Mouse (Mus musculus) stomach, postnatal 0 days (tissue): ENCODE data around the gene Mylpf. TPM values are rescaled to one million over a fixed set of nuclear protein-coding genes. Genes with fewer than 3 reads are reported as not detected.

ENCODE experiments used
- ATAC-seq: fragments of 200-750 bp; cut with Nextera tagmentation; 2 replicates; pipeline ENCODE4 v1.8.0; 2017; ENCODE audit not compliant: low FRiP score, low TSS enrichment
- DNase-seq: peaks from one replicate; pipeline ENCODE4 v3.0.0-alpha.2; 2016; ENCODE audit warnings: low spot score
- H3K27ac ChIP-seq: fragments of 300-500 bp; sonication (generic); replicated peaks from 2 replicates; pipeline ENCODE4 v1.5.1; 2014; ENCODE audit warnings: mild to moderate bottlenecking, control low read depth
- H3K27me3 ChIP-seq: fragments of 300-500 bp; sonication (generic); 2 replicates; pipeline ENCODE4 v1.6.1; 2014; ENCODE audit warnings: low read length; ENCODE audit not compliant: control insufficient read depth, insufficient read depth
- H3K36me3 ChIP-seq: fragments of 300-500 bp; sonication (generic); 2 replicates; pipeline ENCODE4 v1.6.1; 2014; ENCODE audit warnings: low read length, mixed read lengths; ENCODE audit not compliant: control insufficient read depth, insufficient read depth
- H3K4me1 ChIP-seq: fragments of 300-500 bp; sonication (generic); replicated peaks from 2 replicates; pipeline ENCODE4 v1.6.1; 2014; ENCODE audit warnings: antibody characterized with exemption; ENCODE audit not compliant: control insufficient read depth, insufficient read depth
- H3K4me2 ChIP-seq: fragments of 300-500 bp; sonication (generic); replicated peaks from 2 replicates; pipeline ENCODE4 v1.6.1; 2014; ENCODE audit warnings: low read depth, mild to moderate bottlenecking, control low read depth, moderate library complexity
- H3K4me3 ChIP-seq: fragments of 300-500 bp; sonication (generic); 2 replicates; pipeline ENCODE4 v1.5.1; 2014; ENCODE audit warnings: low read depth, low read length, control low read depth
- H3K9ac ChIP-seq: fragments of 300-500 bp; sonication (generic); 2 replicates; pipeline ENCODE4 v1.6.1; 2014; ENCODE audit warnings: mild to moderate bottlenecking, low read length, control low read depth, mixed read lengths
- H3K9me3 ChIP-seq: fragments of 300-500 bp; sonication (generic); 2 replicates; pipeline ENCODE4 v1.6.1; 2016; ENCODE audit warnings: low read length; ENCODE audit not compliant: control insufficient read depth
- CTCF ChIP-seq: IDR thresholded peaks from 2 replicates; pipeline ENCODE4 v1.5.1; 2016; ENCODE audit warnings: antibody characterized with exemption, low read depth, mild to moderate bottlenecking, moderate library complexity
- EP300 ChIP-seq: optimal IDR thresholded peaks from 2 replicates; pipeline ENCODE3; 2016; ENCODE audit warnings: antibody characterized with exemption
- WGBS: fragments of 180-500 bp; shearing (Covaris S2); extraction: QIAGEN DNeasy Blood & Tissue Kit; methylation state at CpG from one replicate; pipeline ENCODE4 v1.1.7; 2014; 5-methylcytosine and 5-hydroxymethylcytosine counted together
- polyA plus RNA-seq: library from polyadenylated mRNA; unstranded; fragments of >200 nt; fragmentation: Nextera tagmentation; extraction: Ambion mirVana; gene quantifications from 2 replicates; pipeline ENCODE4 v1.2.1, GENCODE M21; 2015

Gene Mylpf
- polyA plus RNA-seq, 1 experiment from 2014 or later: 11.7 TPM

GRCm38 (mm10) chr7:127194011-127194632 is 14.6 kb upstream of the Mylpf start:
- H3K9ac ChIP-seq: no peak overlapping the region
- peaks cover 14% of the 10 kb centered on the region; the same call in 1 of the 2 replicates for H3K36me3 ChIP-seq
- 90% methylated on average over 17 of the region's 17 CpGs for WGBS
- no peak for ATAC-seq
- H3K4me1 ChIP-seq: peaks cover 3% of the 10 kb centered on the region; the same call in 1 of the 2 replicates
- no peak for TF ChIP-seq CTCF
- no peak for TF ChIP-seq EP300
- H3K9me3 ChIP-seq: no peaks in the 10 kb centered on the region
- H3K27me3 ChIP-seq: no peaks in the 10 kb centered on the region
- DNase-seq: no peak
- no peak overlapping the region for H3K27ac ChIP-seq
- no peak overlapping the region for H3K4me3 ChIP-seq
- H3K4me2 ChIP-seq: no peak overlapping the region

GRCm38 (mm10) chr7:127194633-127195029 is 14.1 kb upstream of the Mylpf start:
- no peak for ATAC-seq
- H3K36me3 ChIP-seq: peaks cover 17% of the 10 kb centered on the region; the same call in 1 of the 2 replicates
- no peaks in the 10 kb centered on the region for H3K27me3 ChIP-seq
- peak overlapping the region; percentile 70 for H3K4me2 ChIP-seq
- H3K27ac ChIP-seq: no peak overlapping the region
- H3K9ac ChIP-seq: no peak overlapping the region; the same call in 1 of the 2 replicates
- peak overlapping the region; percentile 64 for H3K4me3 ChIP-seq
- no peak for DNase-seq
- no peak for TF ChIP-seq EP300
- TF ChIP-seq CTCF: no peak
- H3K4me1 ChIP-seq: peaks cover 3% of the 10 kb centered on the region; the same call in 1 of the 2 replicates
- H3K9me3 ChIP-seq: no peaks in the 10 kb centered on the region
- 60% methylated on average over 7 of the region's 7 CpGs for WGBS

- Histone ChIP-seq H3K4me1 (peaks cover 3% of the 10 kb centered on the region; the same call in 1 of the 2 replicates), H3K36me3 (peaks cover 17% of the 10 kb centered on the region; the same call in 1 of the 2 replicates), H3K9me3 (no peaks in the 10 kb centered on the region), H3K4me2 (peak within 1 kb of the TSS; percentile 70), H3K9ac (peak within 1 kb of the TSS; percentile 71), H3K27me3 (no peaks in the 10 kb centered on the region), H3K4me3 (peak within 1 kb of the TSS; percentile 64), H3K27ac (peak within 1 kb of the TSS; percentile 91)
- TF ChIP-seq EP300 (peak; percentile 98), CTCF (peak; percentile 66)
- peak; percentile 96 for ATAC-seq
- 0% methylated on average over 51 of the region's 51 CpGs for WGBS
- peak; percentile 94 for DNase-seq
Measured at GRCm38 (mm10) chr7:127195544-127196295, 13.0 kb upstream of the Mylpf start, which contains the start of gene Cd2bp2. TSS of gene Cd2bp2 (minus strand) at chr7:127196050.

- Histone ChIP-seq H3K36me3 (peaks cover 17% of the 10 kb centered on the region; the same call in 1 of the 2 replicates), H3K4me2 (peak overlapping the region; percentile 68), H3K9me3 (no peaks in the 10 kb centered on the region), H3K27me3 (no peaks in the 10 kb centered on the region), H3K9ac (peak overlapping the region; percentile 61), H3K27ac (peak overlapping the region; percentile 69), H3K4me3 (peak overlapping the region; percentile 64), H3K4me1 (peaks cover 3% of the 10 kb centered on the region; the same call in 1 of the 2 replicates)
- TF ChIP-seq EP300 (no peak), CTCF (no peak)
- ATAC-seq: no peak
- DNase-seq: no peak
- WGBS: 44% methylated on average over 11 of the region's 11 CpGs
Measured at GRCm38 (mm10) chr7:127196484-127196883, 12.2 kb upstream of the Mylpf start.

GRCm38 (mm10) chr7:127206606-127207005 is 2.1 kb upstream of the Mylpf start:
- Histone ChIP-seq H3K9ac (peak overlapping the region; percentile 92), H3K36me3 (peaks cover 11% of the 10 kb centered on the region), H3K27me3 (no peaks in the 10 kb centered on the region), H3K4me3 (peak overlapping the region; percentile 93), H3K27ac (peak overlapping the region; percentile 91), H3K4me2 (peak overlapping the region; percentile 98), H3K4me1 (peaks cover 3% of the 10 kb centered on the region; the same call in 1 of the 2 replicates), H3K9me3 (no peaks in the 10 kb centered on the region)
- TF ChIP-seq EP300: no peak
- TF ChIP-seq CTCF: no peak
- ATAC-seq (no peak), DNase-seq (peak; percentile 37)
- 44% methylated on average over 2 of the region's 2 CpGs for WGBS
